ENCODE assay signal across 8 mouse cellular contexts in the genomic region with DNA sequence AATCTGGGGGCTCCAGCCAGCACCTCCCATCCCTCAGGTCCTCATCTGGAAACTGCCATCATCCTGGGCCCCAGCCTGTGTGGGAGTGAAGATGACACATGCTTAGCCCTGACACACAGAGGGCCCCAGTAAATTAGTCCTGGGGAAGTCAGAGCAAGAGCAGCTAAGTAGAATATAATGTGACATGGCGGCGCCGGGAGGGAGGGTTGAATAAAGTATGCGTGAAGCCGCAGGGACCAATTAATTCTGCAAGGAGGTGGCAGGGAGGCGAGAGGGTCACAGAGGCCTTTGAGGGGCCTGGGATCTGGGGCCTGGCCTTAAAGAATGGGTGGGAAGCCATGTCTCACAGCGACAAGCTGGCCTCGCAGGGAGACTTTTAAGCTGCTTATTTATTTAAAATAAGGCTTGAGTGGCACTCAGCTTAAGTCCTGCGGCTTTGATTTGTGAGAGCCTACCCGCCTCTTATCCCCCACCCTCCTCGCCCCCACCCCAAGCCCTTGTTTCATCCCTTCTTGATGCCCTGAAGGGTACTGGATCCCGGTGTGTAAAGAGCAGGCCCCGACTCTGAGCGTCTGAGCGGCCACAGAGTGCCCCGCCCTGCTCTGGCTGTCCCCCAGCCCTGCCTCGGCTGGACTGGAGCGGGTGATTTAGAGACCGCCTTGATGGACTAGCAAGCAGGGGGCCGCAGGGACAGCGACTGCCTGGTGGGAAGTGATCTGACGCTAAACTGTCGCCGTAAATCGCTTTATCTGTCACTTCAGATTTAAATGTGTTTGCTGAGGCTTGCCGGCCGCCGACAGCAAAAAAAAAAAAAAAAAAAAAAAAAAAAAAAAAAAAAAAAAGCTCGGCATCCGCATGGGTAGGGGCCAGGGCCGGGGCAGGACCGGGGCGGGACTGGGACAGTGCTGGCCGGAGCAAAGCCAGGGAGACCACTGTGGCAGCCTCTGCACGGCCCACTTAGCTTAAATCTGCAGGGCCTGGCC. TPM values are rescaled to one million over a fixed set of nuclear protein-coding genes. Genes with fewer than 3 reads are reported as not detected.
DNase-seq lines count a peak whose midpoint lies in the region; ATAC-seq and TF ChIP-seq lines count a peak whose summit lies in the region.

No protein-coding gene starts in this region.

- no peak for TF ChIP-seq CTCF in liver, postnatal 0 days (IDR thresholded peaks at IDR 0.05; ENCODE audit: low read depth)

- peak; percentile 32 for DNase-seq in liver
- DNase-seq in liver, postnatal 0 days, result no peak
- DNase-seq in liver, embryonic 11.5 days (ENCODE audit: low spot score), result no peak
- DNase-seq in retina, postnatal 1 day, result peak; percentile 86
- no peak for DNase-seq in left cerebral cortex, adult 18-20 months (ENCODE audit: low spot score in 2 of 2)
- no peak for DNase-seq in frontal cortex, postnatal 14 days (ENCODE audit: low spot score in 2 of 2)
- DNase-seq in layer of hippocampus, adult 9-10 months (ENCODE audit: low spot score), result no peak

- no peaks in the 10 kb centered on the region for H3K9me3 ChIP-seq in liver, postnatal 0 days (ENCODE audit: low read length)
- no peaks in the 10 kb centered on the region for H3K9me3 ChIP-seq in heart, embryonic 12.5 days (replicated peaks)
- H3K9me3 ChIP-seq in liver, embryonic 11.5 days (ENCODE audit: control insufficient read depth, low read length), result no peaks in the 10 kb centered on the region

- ATAC-seq in liver, postnatal 0 days, result no peak
- no peak for ATAC-seq in heart, embryonic 12.5 days (ENCODE audit: insufficient number of reproducible peaks, low FRiP score)
- ATAC-seq in liver, embryonic 11.5 days (replicated peaks; ENCODE audit: low FRiP score), result no peak

- no peaks in the 10 kb centered on the region for H3K36me3 ChIP-seq in liver, postnatal 0 days (replicated peaks; ENCODE audit: insufficient read depth, low read length)
- no peaks in the 10 kb centered on the region for H3K36me3 ChIP-seq in heart, embryonic 12.5 days
- H3K36me3 ChIP-seq in liver, embryonic 11.5 days (ENCODE audit: control insufficient read depth, insufficient read depth, low read length), result no peaks in the 10 kb centered on the region

- 27% methylated on average over 35 of the region's 35 CpGs for whole genome bisulfite sequencing in liver, postnatal 0 days (ENCODE audit: insufficient replicate concordance)
- WGBS in heart, embryonic 12.5 days, result 14% methylated on average over 35 of the region's 35 CpGs
- WGBS in liver, embryonic 11.5 days, result 21% methylated on average over 34 of the region's 35 CpGs

- no peak for TF ChIP-seq EP300 in liver, postnatal 0 days (IDR thresholded peaks at IDR 0.05; ENCODE audit: low read depth)

- H3K4me1 ChIP-seq in liver, postnatal 0 days (ENCODE audit: insufficient read depth), result peaks cover 20% of the 10 kb centered on the region
- H3K4me1 ChIP-seq in heart, embryonic 12.5 days (replicated peaks), result peaks cover 42% of the 10 kb centered on the region
- peaks cover 25% of the 10 kb centered on the region for H3K4me1 ChIP-seq in liver, embryonic 11.5 days (replicated peaks; ENCODE audit: control insufficient read depth, insufficient read depth, low read length)

- H3K9ac ChIP-seq in liver, postnatal 0 days (replicated peaks), result no peak overlapping the region
- H3K9ac ChIP-seq in heart, embryonic 12.5 days, result peak overlapping the region; percentile 1; the same call in 1 of the 2 replicates
- H3K9ac ChIP-seq in liver, embryonic 11.5 days (ENCODE audit: low read depth, low read length), result no peak overlapping the region

- H3K27me3 ChIP-seq in liver, postnatal 0 days (ENCODE audit: insufficient read depth, low read length), result peaks cover 21% of the 10 kb centered on the region
- peaks cover 45% of the 10 kb centered on the region for H3K27me3 ChIP-seq in heart, embryonic 12.5 days (replicated peaks)
- H3K27me3 ChIP-seq in liver, embryonic 11.5 days (replicated peaks; ENCODE audit: control insufficient read depth, insufficient read depth, low read length), result peaks cover 32% of the 10 kb centered on the region

- no peak overlapping the region for H3K4me3 ChIP-seq in liver, postnatal 0 days (ENCODE audit: low read depth, low read length)
- peak overlapping the region; percentile 26; the same call in 1 of the 2 replicates for H3K4me3 ChIP-seq in heart, embryonic 12.5 days
- H3K4me3 ChIP-seq in liver, embryonic 11.5 days (ENCODE audit: low read depth, low read length), result no peak overlapping the region

- H3K4me2 ChIP-seq in liver, postnatal 0 days (ENCODE audit: low read depth, low read length), result no peak overlapping the region
- peak overlapping the region; percentile 62 for H3K4me2 ChIP-seq in heart, embryonic 12.5 days
- H3K4me2 ChIP-seq in liver, embryonic 11.5 days, result peak overlapping the region; percentile 41

- H3K27ac ChIP-seq in liver, postnatal 0 days (ENCODE audit: low read depth), result no peak overlapping the region; the same call in 1 of the 2 replicates
- no peak overlapping the region for H3K27ac ChIP-seq in heart, embryonic 12.5 days (ENCODE audit: poor library complexity, severe bottlenecking)
- H3K27ac ChIP-seq in liver, embryonic 11.5 days (ENCODE audit: low read depth, low read length), result no peak overlapping the region

RNA-seq across cellular contexts. Expression of a gene that starts 13.5 kb away (rescaled TPM):
- polyA plus RNA-seq in liver, postnatal 0 days (2015; fragmentation: Nextera tagmentation; extraction: Ambion mirVana), result 11.7 and 14.9 TPM in 2 replicates
- polyA plus RNA-seq in heart, embryonic 12.5 days (2016; fragmentation: Nextera tagmentation; extraction: Ambion mirVana), result 29.0 and 30.0 TPM in 2 replicates
- 5.9 and 6.7 TPM in 2 replicates for polyA plus RNA-seq in liver, embryonic 11.5 days (2014; fragmentation: Nextera tagmentation; extraction: Ambion mirVana)
- total RNA-seq in left cerebral cortex, adult 18-20 months (2021), result 10 to 100 TPM; 15.0 to 16.6 TPM

RNA-seq across cellular contexts. Expression of a gene that starts 30.3 kb away (rescaled TPM):
- polyA plus RNA-seq in liver, postnatal 0 days (2015; fragmentation: Nextera tagmentation; extraction: Ambion mirVana), result 47.2 and 51.4 TPM in 2 replicates
- 228 and 236 TPM in 2 replicates for polyA plus RNA-seq in heart, embryonic 12.5 days (2016; fragmentation: Nextera tagmentation; extraction: Ambion mirVana)
- polyA plus RNA-seq in liver, embryonic 11.5 days (2014; fragmentation: Nextera tagmentation; extraction: Ambion mirVana), result 356 and 387 TPM in 2 replicates
- 100 to 1,000 TPM; 211 to 217 TPM for total RNA-seq in left cerebral cortex, adult 18-20 months (2021)

RNA-seq across cellular contexts. Expression of a gene that starts 35.5 kb away (rescaled TPM):
- polyA plus RNA-seq in liver, postnatal 0 days (2015; fragmentation: Nextera tagmentation; extraction: Ambion mirVana), result 0.12 and 0.21 TPM in 2 replicates
- 0.81 and 0.87 TPM in 2 replicates for polyA plus RNA-seq in heart, embryonic 12.5 days (2016; fragmentation: Nextera tagmentation; extraction: Ambion mirVana)
- polyA plus RNA-seq in liver, embryonic 11.5 days (2014; fragmentation: Nextera tagmentation; extraction: Ambion mirVana), result 0.60 and 0.64 TPM in 2 replicates
- 10 to 100 TPM; 40.9 to 42.8 TPM for total RNA-seq in left cerebral cortex, adult 18-20 months (2021)

RNA-seq across cellular contexts. Expression of a gene that starts 50.8 kb away (rescaled TPM):
- polyA plus RNA-seq in liver, postnatal 0 days (2015; fragmentation: Nextera tagmentation; extraction: Ambion mirVana), result 60.5 and 70.2 TPM in 2 replicates
- polyA plus RNA-seq in heart, embryonic 12.5 days (2016; fragmentation: Nextera tagmentation; extraction: Ambion mirVana), result 9.3 and 11.7 TPM in 2 replicates
- polyA plus RNA-seq in liver, embryonic 11.5 days (2014; fragmentation: Nextera tagmentation; extraction: Ambion mirVana), result 155 and 170 TPM in 2 replicates
- total RNA-seq in left cerebral cortex, adult 18-20 months (2021), result 1 to 10 TPM; 4.0 to 4.5 TPM

Comparison
In these comparisons a context has a peak if more than half of its experiments do, and no peak if none do; other contexts are left out.
1. DNase-seq: peak in liver (single experiment) and retina, postnatal 1 day (single experiment); none in liver, postnatal 0 days (single experiment), liver, embryonic 11.5 days (single experiment), left cerebral cortex, adult 18-20 months (0 of 2), frontal cortex, postnatal 14 days (0 of 2) and layer of hippocampus, adult 9-10 months (single experiment).